Mouse (Mus musculus) megakaryocyte-erythroid progenitor cell, adult 5-6 weeks (primary cell): ENCODE results near the gene Orc5. TPM values are rescaled to one million over a fixed set of nuclear protein-coding genes. Genes with fewer than 3 reads are reported as not detected.

Experiments used
- ATAC-seq: replicated peaks from 2 replicates; pipeline ENCODE4 v1.8.0; 2016; ENCODE audit warnings: mild to moderate bottlenecking, inconsistent platforms; ENCODE audit not compliant: severe bottlenecking, poor library complexity, low FRiP score, low TSS enrichment
- total RNA-seq, 2 experiments: library from RNA; stranded (forward) in 1 of 2; stranded (reverse) in 1 of 2; fragments of 200-1000, 215-1000 nt in 1 of 2; fragments of >200 nt in 1 of 2; fragmentation: Nextera tagmentation in 1 of 2; gene quantifications; 2 replicates each; pipeline ENCODE4 v1.2.3; 2014 to 2017

Orc5 gene
- total RNA-seq (2014; fragmentation: Nextera tagmentation) = 75.4 and 86.9 TPM in 2 replicates
- 71.2 and 90.9 TPM in 2 replicates for total RNA-seq (2017)

GRCm38 (mm10) chr5:22550033-22550551 lies at the start of gene Orc5:
Gene Orc5, minus strand, starts transcription at chr5:22550429.
- peak; percentile 94 for ATAC-seq

- no peak for ATAC-seq
These were observed 46.8 kb upstream of the Orc5 start for GRCm38 (mm10) chr5:22596981-22597380.

GRCm38 (mm10) chr5:22589370-22589966 lies 39.2 kb upstream of the Orc5 start:
- no peak for ATAC-seq

- no peak for ATAC-seq
These were observed 37.3 kb upstream of the Orc5 start for GRCm38 (mm10) chr5:22587492-22587891.

GRCm38 (mm10) chr5:22584556-22584955 lies 34.3 kb upstream of the Orc5 start:
- ATAC-seq = no peak

- no peak for ATAC-seq
These were observed 27.8 kb upstream of the Orc5 start for GRCm38 (mm10) chr5:22578011-22578410.

- ATAC-seq = no peak
These were observed 24.5 kb upstream of the Orc5 start for GRCm38 (mm10) chr5:22574751-22575150.

GRCm38 (mm10) chr5:22574161-22574560 lies 23.9 kb upstream of the Orc5 start:
- no peak for ATAC-seq

- no peak for ATAC-seq
These were observed 23.5 kb upstream of the Orc5 start for GRCm38 (mm10) chr5:22573696-22574095.

- ATAC-seq = no peak
These were observed 22.7 kb upstream of the Orc5 start for GRCm38 (mm10) chr5:22572881-22573280.

- no peak for ATAC-seq
These were observed 22.2 kb upstream of the Orc5 start for GRCm38 (mm10) chr5:22572456-22572855.

GRCm38 (mm10) chr5:22565708-22566107 lies 15.5 kb upstream of the Orc5 start:
- no peak for ATAC-seq

GRCm38 (mm10) chr5:22559801-22560200 lies 9.6 kb upstream of the Orc5 start:
- no peak for ATAC-seq

- peak; percentile 100 for ATAC-seq
These were observed 7.4 kb upstream of the Orc5 start for GRCm38 (mm10) chr5:22557491-22558113.

GRCm38 (mm10) chr5:22556713-22557112 lies 6.5 kb upstream of the Orc5 start:
- no peak for ATAC-seq

- no peak for ATAC-seq
These were observed 2.1 kb upstream of the Orc5 start for GRCm38 (mm10) chr5:22552233-22552765.

GRCm38 (mm10) chr5:22549366-22550032 lies 730 bp downstream of the Orc5 start:
- peak; percentile 53 for ATAC-seq

- no peak for ATAC-seq
These were observed 1.6 kb downstream of the Orc5 start for GRCm38 (mm10) chr5:22548556-22549161.

- no peak for ATAC-seq
These were observed 3.7 kb downstream of the Orc5 start for GRCm38 (mm10) chr5:22546536-22546935.

GRCm38 (mm10) chr5:22545305-22545704 lies 4.9 kb downstream of the Orc5 start:
- peak; percentile 40 for ATAC-seq
